Mouse (Mus musculus): Measurements from ENCODE around the gene Cep41.

DNA sequence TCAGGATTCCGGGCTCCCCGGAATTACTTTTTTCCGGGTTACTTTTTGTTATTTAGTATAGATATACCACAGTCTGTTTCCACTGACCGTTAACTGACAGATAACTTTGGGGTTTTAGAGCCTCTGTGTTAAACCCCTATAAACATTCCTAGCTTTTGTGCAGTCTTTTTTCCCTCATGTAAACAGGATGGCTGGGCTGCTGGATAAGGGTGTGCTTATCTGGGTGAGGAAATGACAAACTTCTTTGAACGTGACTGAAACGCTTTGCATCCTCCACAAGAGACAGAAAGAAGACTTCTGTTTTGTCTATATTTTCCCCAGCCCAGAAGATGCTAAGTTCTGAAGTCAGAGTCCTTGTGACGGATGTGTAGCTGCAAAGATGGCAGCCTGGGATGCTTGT, 18.9 kb upstream of the Cep41 start:
- TF ChIP-seq CTCF (IDR thresholded peaks at IDR 0.05; ENCODE audit: low read depth) (no peak), EP300 (optimal IDR thresholded peaks at IDR 0.05) (no peak)

Data from stomach, postnatal 0 days (tissue).